Mouse (Mus musculus): Measurements from ENCODE around the gene Tspan12.
"Not testable (repeated sequence)": the region's sequence is repeated elsewhere in the genome, so short reads cannot be mapped to it uniquely, and the experiment has no call there.

Tspan12 gene

GRCm38 (mm10) chr6:21828437-21828836, 23.9 kb downstream of the Tspan12 start:
- DNase-seq (ENCODE audit: low read depth, low spot score), result no peak

- DNase-seq (ENCODE audit: low read depth, low spot score), result no peak
These were observed 24.3 kb downstream of the Tspan12 start for GRCm38 (mm10) chr6:21828001-21828400.

- DNase-seq (ENCODE audit: low read depth, low spot score), result no peak
These were observed 28.6 kb downstream of the Tspan12 start for GRCm38 (mm10) chr6:21823694-21824093.

- DNase-seq (ENCODE audit: low read depth, low spot score), result no peak
These were observed 29.0 kb downstream of the Tspan12 start for GRCm38 (mm10) chr6:21823281-21823680.

GRCm38 (mm10) chr6:21822721-21823134, 29.6 kb downstream of the Tspan12 start:
- DNase-seq (ENCODE audit: low read depth, low spot score), result no peak

- DNase-seq (ENCODE audit: low read depth, low spot score), result no peak
These were observed 34.1 kb downstream of the Tspan12 start for GRCm38 (mm10) chr6:21818107-21818807.

- no peak for DNase-seq (ENCODE audit: low read depth, low spot score)
These were observed 46.3 kb downstream of the Tspan12 start for GRCm38 (mm10) chr6:21806005-21806404.

GRCm38 (mm10) chr6:21805013-21805570, 47.2 kb downstream of the Tspan12 start:
- DNase-seq (ENCODE audit: low read depth, low spot score), result no peak

- DNase-seq (ENCODE audit: low read depth, low spot score), result no peak
These were observed 48.6 kb downstream of the Tspan12 start for GRCm38 (mm10) chr6:21803483-21804340.

GRCm38 (mm10) chr6:21798581-21798980, 53.7 kb downstream of the Tspan12 start:
- DNase-seq (ENCODE audit: low read depth, low spot score), result no peak

GRCm38 (mm10) chr6:21797087-21797486, 55.2 kb downstream of the Tspan12 start:
- no peak for DNase-seq (ENCODE audit: low read depth, low spot score)

GRCm38 (mm10) chr6:21796413-21796812, 55.9 kb downstream of the Tspan12 start:
- DNase-seq (ENCODE audit: low read depth, low spot score), result no peak

GRCm38 (mm10) chr6:21795410-21795809, 56.9 kb downstream of the Tspan12 start:
- DNase-seq (ENCODE audit: low read depth, low spot score), result no peak

- peak; percentile 11 for DNase-seq (ENCODE audit: low read depth, low spot score)
These were observed 57.3 kb downstream of the Tspan12 start for GRCm38 (mm10) chr6:21795072-21795407.

GRCm38 (mm10) chr6:21794337-21795071, 57.8 kb downstream of the Tspan12 start:
- DNase-seq (ENCODE audit: low read depth, low spot score), result no peak

GRCm38 (mm10) chr6:21791307-21791706, 61.0 kb downstream of the Tspan12 start:
- DNase-seq (ENCODE audit: low read depth, low spot score), result no peak

- DNase-seq (ENCODE audit: low read depth, low spot score), result no peak
These were observed 61.7 kb downstream of the Tspan12 start for GRCm38 (mm10) chr6:21790550-21791086.

GRCm38 (mm10) chr6:21790036-21790435, 62.3 kb downstream of the Tspan12 start:
- no peak for DNase-seq (ENCODE audit: low read depth, low spot score)

- DNase-seq (ENCODE audit: low read depth, low spot score), result not testable (repeated sequence)
These were observed 62.7 kb downstream of the Tspan12 start for GRCm38 (mm10) chr6:21789582-21789981.

- DNase-seq (ENCODE audit: low read depth, low spot score), result no peak
These were observed 64.6 kb downstream of the Tspan12 start for GRCm38 (mm10) chr6:21787757-21788156.

GRCm38 (mm10) chr6:21787274-21787673, 65.0 kb downstream of the Tspan12 start:
- DNase-seq (ENCODE audit: low read depth, low spot score), result no peak
